Mouse (Mus musculus): ENCODE results near the gene Fancd2os. TPM values are rescaled to one million over a fixed set of nuclear protein-coding genes. Genes with fewer than 3 reads are reported as not detected.

Gene Fancd2os
- polyA plus RNA-seq, 1 experiment from 2014 or later, result 0.42 TPM

DNA sequence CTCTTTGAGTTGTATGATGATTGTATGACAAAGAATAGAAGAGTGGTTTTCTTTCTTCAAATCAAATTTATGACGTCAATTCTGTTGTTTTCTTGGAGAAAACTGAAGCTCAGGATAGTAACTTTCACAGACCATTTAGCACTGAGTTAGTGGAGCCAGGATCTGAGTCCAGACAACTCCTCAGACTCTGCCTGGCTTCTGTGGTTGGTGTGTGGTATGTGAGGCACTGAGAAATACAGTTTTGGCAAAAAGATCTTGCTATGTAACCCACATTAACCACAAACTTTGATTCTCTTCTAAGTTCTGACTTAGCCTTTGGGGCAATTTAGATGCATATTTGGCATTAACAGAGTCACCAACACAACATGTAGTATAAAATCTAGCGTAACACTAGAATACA lies 7.9 kb downstream of the Fancd2os start:
- 95% methylated on average over 2 of the region's 2 CpGs for WGBS
- no peak for ATAC-seq (ENCODE audit: low FRiP score)
- Histone ChIP-seq H3K27ac (ENCODE audit: low read depth, low read length) (no peak overlapping the region), H3K9ac (ENCODE audit: low read length) (no peak overlapping the region), H3K27me3 (ENCODE audit: control insufficient read depth, insufficient read depth, low read length) (no peaks in the 10 kb centered on the region), H3K4me2 (no peak overlapping the region), H3K9me3 (ENCODE audit: control insufficient read depth, low read length) (no peaks in the 10 kb centered on the region), H3K4me1 (ENCODE audit: control insufficient read depth, insufficient read depth, low read length) (no peaks in the 10 kb centered on the region), H3K4me3 (ENCODE audit: low read depth, low read length) (no peak overlapping the region), H3K36me3 (ENCODE audit: control insufficient read depth, insufficient read depth, low read length) (no peaks in the 10 kb centered on the region)
- no peak for DNase-seq (ENCODE audit: low spot score, missing footprints)

DNA sequence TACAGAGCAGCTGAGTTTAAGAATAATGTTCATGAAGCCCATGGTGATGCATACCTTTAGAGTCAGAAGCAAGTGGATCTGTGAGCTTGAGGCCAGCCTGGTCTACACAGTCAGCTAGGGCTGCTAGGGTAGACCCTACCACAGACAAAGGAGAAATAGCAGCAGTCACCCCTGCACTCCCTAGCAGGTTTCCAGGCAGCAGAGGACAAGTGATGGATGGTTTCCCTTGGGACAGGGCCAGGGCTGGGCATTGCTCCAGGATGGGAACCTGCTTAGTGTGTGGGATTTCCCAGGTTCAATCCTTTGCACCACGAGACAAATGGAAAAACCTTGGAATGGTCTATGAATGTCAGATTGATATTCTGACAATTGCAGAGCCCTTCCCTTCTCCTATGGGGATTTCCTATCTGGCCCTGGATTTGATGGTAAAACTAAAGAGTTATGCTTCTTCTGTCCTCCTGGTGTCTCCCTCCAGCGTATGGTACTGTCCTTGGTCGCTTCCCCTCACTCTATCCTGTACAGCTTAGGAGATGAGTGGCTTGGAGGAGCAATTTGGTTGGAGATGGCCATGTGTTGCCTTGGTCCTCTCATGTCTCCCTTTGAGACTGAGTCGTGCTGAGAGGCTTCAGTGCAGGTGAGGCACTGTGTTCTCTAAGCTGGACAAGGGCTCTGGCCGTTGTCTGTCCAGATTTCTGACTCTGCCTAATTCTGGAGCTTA lies 13.9 kb downstream of the Fancd2os start:
- Histone ChIP-seq H3K4me3 (ENCODE audit: low read depth, low read length) (no peak overlapping the region), H3K36me3 (ENCODE audit: control insufficient read depth, insufficient read depth, low read length) (no peaks in the 10 kb centered on the region), H3K27ac (ENCODE audit: low read depth, low read length) (no peak overlapping the region), H3K4me2 (no peak overlapping the region), H3K4me1 (ENCODE audit: control insufficient read depth, insufficient read depth, low read length) (no peaks in the 10 kb centered on the region), H3K9ac (ENCODE audit: low read length) (no peak overlapping the region), H3K9me3 (ENCODE audit: control insufficient read depth, low read length) (no peaks in the 10 kb centered on the region), H3K27me3 (ENCODE audit: control insufficient read depth, insufficient read depth, low read length) (no peaks in the 10 kb centered on the region)
- ATAC-seq (ENCODE audit: low FRiP score) (no peak), DNase-seq (ENCODE audit: low spot score, missing footprints) (no peak)
- 84% methylated on average over 5 of the region's 5 CpGs for WGBS

DNA sequence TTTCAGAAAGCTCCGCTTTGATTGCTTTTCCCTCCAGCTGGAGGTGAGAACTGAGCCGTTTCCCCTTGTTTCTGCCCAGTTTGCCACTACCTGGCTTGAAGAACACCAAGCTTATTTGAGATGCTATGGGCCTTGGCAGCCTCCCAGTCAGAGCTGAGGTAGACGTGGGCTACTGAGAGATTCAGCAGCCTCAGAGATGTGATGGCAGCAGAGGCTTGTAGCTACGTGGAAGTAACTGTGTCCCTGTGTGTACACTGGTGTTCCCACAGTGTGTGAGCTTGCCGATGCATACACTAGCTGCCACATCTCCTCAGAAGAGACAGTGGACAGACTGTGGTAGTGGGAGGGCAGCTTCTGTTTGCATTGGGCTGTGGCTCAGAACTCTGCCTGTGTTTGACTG lies 15.4 kb downstream of the Fancd2os start:
- H3K27ac ChIP-seq (ENCODE audit: low read depth, low read length), result no peak overlapping the region
- DNase-seq (ENCODE audit: low spot score, missing footprints), result no peak
- H3K4me3 ChIP-seq (ENCODE audit: low read depth, low read length), result no peak overlapping the region
- H3K4me1 ChIP-seq (ENCODE audit: control insufficient read depth, insufficient read depth, low read length), result no peaks in the 10 kb centered on the region
- ATAC-seq (ENCODE audit: low FRiP score), result no peak
- H3K9ac ChIP-seq (ENCODE audit: low read length), result no peak overlapping the region
- no peaks in the 10 kb centered on the region for H3K27me3 ChIP-seq (ENCODE audit: control insufficient read depth, insufficient read depth, low read length)
- no peaks in the 10 kb centered on the region for H3K36me3 ChIP-seq (ENCODE audit: control insufficient read depth, insufficient read depth, low read length)
- WGBS, result 95% methylated on average over 5 of the region's 5 CpGs
- no peak overlapping the region for H3K4me2 ChIP-seq
- H3K9me3 ChIP-seq (ENCODE audit: control insufficient read depth, low read length), result no peaks in the 10 kb centered on the region

DNA sequence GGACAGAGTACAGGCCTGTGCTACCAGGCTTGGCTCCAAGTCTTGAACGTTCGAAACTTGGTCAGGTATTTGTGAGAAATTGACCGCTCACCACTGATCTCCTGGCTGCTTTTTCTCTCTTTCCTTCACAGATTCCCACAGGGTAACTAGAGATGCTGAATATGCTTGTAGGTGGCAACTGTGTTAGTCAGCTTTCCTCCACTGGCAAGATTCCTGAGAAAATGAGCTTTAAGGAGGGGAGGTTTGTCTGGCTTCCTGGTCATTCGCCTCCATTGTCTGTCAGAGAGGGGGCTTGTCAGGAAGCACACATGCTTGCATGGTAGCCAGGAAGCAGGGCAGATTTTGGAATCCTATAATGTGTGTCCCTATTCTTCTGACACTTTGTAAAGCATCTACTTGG lies 17.5 kb downstream of the Fancd2os start:
- no peak overlapping the region for H3K27ac ChIP-seq (ENCODE audit: low read depth, low read length)
- ATAC-seq (ENCODE audit: low FRiP score) (no peak), DNase-seq (ENCODE audit: low spot score, missing footprints) (no peak)
- H3K4me3 ChIP-seq (ENCODE audit: low read depth, low read length), result no peak overlapping the region
- H3K9ac ChIP-seq (ENCODE audit: low read length), result no peak overlapping the region
- 88% methylated on average over 4 of the region's 4 CpGs for WGBS
- H3K36me3 ChIP-seq (ENCODE audit: control insufficient read depth, insufficient read depth, low read length), result no peaks in the 10 kb centered on the region
- no peaks in the 10 kb centered on the region for H3K9me3 ChIP-seq (ENCODE audit: control insufficient read depth, low read length)
- H3K27me3 ChIP-seq (ENCODE audit: control insufficient read depth, insufficient read depth, low read length), result no peaks in the 10 kb centered on the region
- no peak overlapping the region for H3K4me2 ChIP-seq
- no peaks in the 10 kb centered on the region for H3K4me1 ChIP-seq (ENCODE audit: control insufficient read depth, insufficient read depth, low read length)

DNA sequence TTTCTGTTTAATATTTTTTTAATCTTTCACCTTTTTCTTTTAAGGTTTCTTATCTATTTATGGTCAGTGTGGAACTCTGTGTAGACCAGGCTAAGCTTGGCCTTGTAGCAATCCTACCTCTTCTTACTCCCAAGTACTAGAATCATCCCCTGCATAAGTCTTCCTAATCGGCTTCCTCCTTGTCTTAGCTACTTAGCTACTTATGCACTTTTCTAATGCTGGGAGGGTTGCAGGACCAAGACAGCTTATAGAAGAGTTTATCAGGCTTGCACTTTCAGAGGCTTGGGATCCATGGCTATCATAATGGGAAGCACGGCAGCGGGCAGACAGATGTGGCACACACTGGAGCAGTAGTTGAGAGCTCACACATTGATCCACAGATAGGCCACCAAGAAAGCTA lies 21.2 kb downstream of the Fancd2os start:
- ATAC-seq (ENCODE audit: low FRiP score), result no peak
- no peak for DNase-seq (ENCODE audit: low spot score, missing footprints)
- H3K27ac ChIP-seq (ENCODE audit: low read depth, low read length), result no peak overlapping the region
- H3K4me1 ChIP-seq (ENCODE audit: control insufficient read depth, insufficient read depth, low read length), result no peaks in the 10 kb centered on the region
- H3K27me3 ChIP-seq (ENCODE audit: control insufficient read depth, insufficient read depth, low read length), result no peaks in the 10 kb centered on the region
- H3K9me3 ChIP-seq (ENCODE audit: control insufficient read depth, low read length), result no peaks in the 10 kb centered on the region
- no peak overlapping the region for H3K9ac ChIP-seq (ENCODE audit: low read length)
- no peak overlapping the region for H3K4me2 ChIP-seq
- H3K4me3 ChIP-seq (ENCODE audit: low read depth, low read length), result no peak overlapping the region
- WGBS, result 91% methylated on average over 3 of the region's 3 CpGs
- peaks cover 3% of the 10 kb centered on the region; the same call in 1 of the 2 replicates for H3K36me3 ChIP-seq (ENCODE audit: control insufficient read depth, insufficient read depth, low read length)

DNA sequence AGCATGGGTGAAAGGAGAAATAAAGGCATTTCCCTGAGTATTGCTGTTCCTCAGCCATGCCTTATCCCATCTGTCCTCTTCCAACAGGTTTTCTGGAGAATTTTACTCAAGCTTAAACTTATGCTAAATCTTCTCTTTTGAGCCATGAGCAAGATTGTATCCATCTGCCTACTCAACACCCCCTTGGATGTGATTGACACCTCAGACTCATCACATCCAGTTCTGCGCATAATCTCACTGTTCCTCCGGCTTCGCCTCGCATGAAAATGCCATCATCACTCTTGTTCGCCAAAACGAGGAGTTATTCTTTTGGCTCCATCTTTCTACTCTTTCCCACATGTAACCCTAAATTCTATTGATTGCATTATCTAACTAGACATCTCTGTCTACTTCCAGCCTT lies 24.5 kb downstream of the Fancd2os start:
- H3K27ac ChIP-seq (ENCODE audit: low read depth, low read length), result no peak overlapping the region
- no peaks in the 10 kb centered on the region for H3K9me3 ChIP-seq (ENCODE audit: control insufficient read depth, low read length)
- no peak overlapping the region for H3K9ac ChIP-seq (ENCODE audit: low read length)
- no peak overlapping the region for H3K4me3 ChIP-seq (ENCODE audit: low read depth, low read length)
- DNase-seq (ENCODE audit: low spot score, missing footprints) (no peak), ATAC-seq (ENCODE audit: low FRiP score) (no peak)
- peaks cover 8% of the 10 kb centered on the region for H3K36me3 ChIP-seq (ENCODE audit: control insufficient read depth, insufficient read depth, low read length)
- no peaks in the 10 kb centered on the region for H3K27me3 ChIP-seq (ENCODE audit: control insufficient read depth, insufficient read depth, low read length)
- no peaks in the 10 kb centered on the region for H3K4me1 ChIP-seq (ENCODE audit: control insufficient read depth, insufficient read depth, low read length)
- WGBS, result 96% methylated on average over 6 of the region's 6 CpGs
- H3K4me2 ChIP-seq, result no peak overlapping the region

DNA sequence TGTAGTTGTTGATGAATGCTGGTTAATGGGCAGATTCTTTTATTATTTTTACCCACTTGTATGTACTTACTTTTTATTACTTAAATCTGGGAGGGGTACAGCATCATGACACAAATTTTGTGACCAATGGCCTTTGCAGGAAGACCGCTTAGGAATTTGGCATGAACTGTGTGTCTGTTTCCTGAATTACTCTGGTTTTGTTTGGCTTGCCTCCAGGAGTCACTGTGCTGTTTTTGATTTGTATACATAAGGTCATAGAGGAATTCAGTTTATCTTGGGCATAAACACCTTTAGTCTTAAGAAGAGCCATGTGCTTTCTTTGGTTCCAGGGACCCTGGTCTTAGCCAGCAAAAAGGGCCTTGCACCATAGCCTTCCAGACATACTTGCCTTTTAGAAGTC lies 36.0 kb downstream of the Fancd2os start:
- 91% methylated on average over 1 of the region's 1 CpGs for WGBS
- no peaks in the 10 kb centered on the region; the same call in 1 of the 2 replicates for H3K36me3 ChIP-seq (ENCODE audit: control insufficient read depth, insufficient read depth, low read length)
- H3K4me3 ChIP-seq (ENCODE audit: low read depth, low read length), result no peak overlapping the region

DNA sequence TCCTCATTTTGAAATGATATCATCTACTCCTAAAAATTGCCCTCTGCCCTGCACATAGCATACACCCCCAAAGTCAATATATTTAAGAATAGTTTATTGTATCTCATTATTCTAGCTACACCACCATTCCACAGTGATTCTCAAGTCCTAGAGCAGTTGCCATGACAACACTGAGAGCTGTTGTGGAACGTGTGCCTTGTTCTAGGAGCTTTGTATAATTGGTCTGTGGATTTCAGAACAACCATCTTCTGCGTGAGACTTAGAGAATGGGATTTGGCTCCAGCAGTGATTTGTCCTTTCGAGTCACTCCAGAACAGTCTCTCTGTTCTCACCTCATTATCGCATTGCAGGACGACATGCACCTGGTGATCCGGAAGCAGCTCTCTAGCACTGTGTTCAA lies 40.8 kb downstream of the Fancd2os start:
- no peaks in the 10 kb centered on the region for H3K9me3 ChIP-seq (ENCODE audit: control insufficient read depth, low read length)
- ATAC-seq (ENCODE audit: low FRiP score) (no peak), DNase-seq (ENCODE audit: low spot score, missing footprints) (no peak)
- H3K9ac ChIP-seq (ENCODE audit: low read length), result no peak overlapping the region
- H3K4me2 ChIP-seq, result no peak overlapping the region
- no peaks in the 10 kb centered on the region for H3K27me3 ChIP-seq (ENCODE audit: control insufficient read depth, insufficient read depth, low read length)
- H3K4me1 ChIP-seq (ENCODE audit: control insufficient read depth, insufficient read depth, low read length), result no peaks in the 10 kb centered on the region
- WGBS, result 71% methylated on average over 6 of the region's 6 CpGs
- no peak overlapping the region for H3K27ac ChIP-seq (ENCODE audit: low read depth, low read length)
- H3K4me3 ChIP-seq (ENCODE audit: low read depth, low read length), result no peak overlapping the region
- H3K36me3 ChIP-seq (ENCODE audit: control insufficient read depth, insufficient read depth, low read length), result no peaks in the 10 kb centered on the region; the same call in 1 of the 2 replicates

More for the DNA sequence above, 36.0 kb downstream of the Fancd2os start:
- DNase-seq (ENCODE audit: low spot score, missing footprints), result no peak
- Histone ChIP-seq H3K4me1 (ENCODE audit: control insufficient read depth, insufficient read depth, low read length) (no peaks in the 10 kb centered on the region), H3K4me2 (no peak overlapping the region), H3K27me3 (ENCODE audit: control insufficient read depth, insufficient read depth, low read length) (no peaks in the 10 kb centered on the region), H3K9ac (ENCODE audit: low read length) (no peak overlapping the region), H3K27ac (ENCODE audit: low read depth, low read length) (no peak overlapping the region), H3K9me3 (ENCODE audit: control insufficient read depth, low read length) (no peaks in the 10 kb centered on the region)
- ATAC-seq (ENCODE audit: low FRiP score), result no peak
